Comparison of ENCODE assay signal across 9 mouse cellular contexts in the genomic region with DNA sequence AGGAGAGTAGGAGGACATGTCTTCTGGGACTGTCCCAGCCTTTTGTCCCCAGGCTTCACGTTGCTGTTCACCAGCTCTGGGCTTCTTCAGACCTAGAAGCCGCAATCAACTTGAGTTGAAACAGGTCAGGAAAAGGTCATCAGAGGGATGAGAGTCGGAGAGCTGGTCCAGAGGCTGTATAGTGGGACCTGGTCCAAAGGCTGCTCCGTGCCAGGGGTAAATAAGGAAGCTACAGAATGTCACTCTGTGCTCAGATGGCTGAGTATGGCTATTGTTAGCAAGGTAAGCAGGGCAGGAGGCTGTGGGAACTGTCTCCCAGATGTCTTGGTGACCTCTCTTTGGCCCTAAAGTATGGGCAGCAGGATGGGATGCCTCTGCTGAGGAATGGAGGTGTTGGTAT.
"Had no signal": no experiment of that assay in that cellular context is flagged by ENCODE, and none has a peak within 500 bp of the region (broad histone marks: within the 10 kb centered on the region; RNA-seq: fewer than 3 reads in every experiment).

No protein-coding gene starts in this region.

- DNase-seq: kidney, adult 11 months; kidney, postnatal 10 days; kidney, postnatal 4 days; left cerebral cortex, postnatal 4 days; midbrain, embryonic 14.5 days; spleen, adult 18-20 months; thymus, adult 18-20 months; thymus, postnatal 14 days had no signal

- ATAC-seq: liver, embryonic 12.5 days had no signal
